Mouse (Mus musculus): Measurements from ENCODE around the gene Grm6. TPM values are rescaled to one million over a fixed set of nuclear protein-coding genes. Genes with fewer than 3 reads are reported as not detected.

Grm6 gene
- polyA plus RNA-seq (2012; rRNA removed) = 0.08 and 0.15 TPM in 2 replicates

GRCm38 (mm10) chr11:50850177-50850735 lies at the start of gene Grm6:
TSS of gene Grm6 (plus strand) at chr11:50850685.

GRCm38 (mm10) chr11:50827010-50827953 lies 23.2 kb upstream of the Grm6 start, which contains the start of gene Zfp354c:
TSS of gene Zfp354c (minus strand) at chr11:50827724.

GRCm38 (mm10) chr11:50841023-50841735 lies 9.3 kb upstream of the Grm6 start, which contains the start of gene Zfp879:
TSS of gene Zfp879 (minus strand) at chr11:50841552.

GRCm38 (mm10) chr11:50887390-50888128 lies 37.1 kb downstream of the Grm6 start, which contains the start of gene Zfp454:
TSS of gene Zfp454 (minus strand) at chr11:50887651.

Other genes with a start within 250 kb of the Grm6 start
- gene Adamts2, start 248.6 kb upstream of the Grm6 start, polyA plus RNA-seq (2012; rRNA removed) = 2.3 and 4.7 TPM in 2 replicates
- gene Zfp354c, start 23.0 kb upstream of the Grm6 start, polyA plus RNA-seq (2012; rRNA removed) = 19.6 and 29.6 TPM in 2 replicates
- gene Zfp879, start 9.1 kb upstream of the Grm6 start, polyA plus RNA-seq (2012; rRNA removed) = 0.91 and 1.1 TPM in 2 replicates
- 10.3 and 14.6 TPM in 2 replicates for gene Zfp454, start 37.0 kb downstream of the Grm6 start, polyA plus RNA-seq (2012; rRNA removed)
- gene Zfp2, start 65.5 kb downstream of the Grm6 start, polyA plus RNA-seq (2012; rRNA removed) = 12.4 and 15.0 TPM in 2 replicates
- 0.83 and 1.2 TPM in 2 replicates for gene Zfp354b, start 80.9 kb downstream of the Grm6 start, polyA plus RNA-seq (2012; rRNA removed)
- not detected in 2 replicates for gene 4933414I15Rik, start 93.1 kb downstream of the Grm6 start, polyA plus RNA-seq (2012; rRNA removed)
- gene Prop1, start 103.1 kb downstream of the Grm6 start, polyA plus RNA-seq (2012; rRNA removed) = 0.15 and 0.17 TPM in 2 replicates
- not detected in 2 replicates for gene Olfr1378, start 115.8 kb downstream of the Grm6 start, polyA plus RNA-seq (2012; rRNA removed)
- 0.09 TPM in 1 of 2 replicates, not detected in the other for gene Olfr1377, start 131.3 kb downstream of the Grm6 start, polyA plus RNA-seq (2012; rRNA removed)
- not detected in 2 replicates for gene Olfr51, start 152.9 kb downstream of the Grm6 start, polyA plus RNA-seq (2012; rRNA removed)
- gene Olfr54, start 163.6 kb downstream of the Grm6 start, polyA plus RNA-seq (2012; rRNA removed) = not detected in 2 replicates
- not detected in 2 replicates for gene Olfr1375, start 197.4 kb downstream of the Grm6 start, polyA plus RNA-seq (2012; rRNA removed)
- gene Zfp354a, start 208.6 kb downstream of the Grm6 start, polyA plus RNA-seq (2012; rRNA removed) = 9.7 and 12.6 TPM in 2 replicates

Measured in central nervous system, embryonic 11.5 days (tissue).